Mouse (Mus musculus) MEL (cell line): ENCODE measurements at regions not wholly inside any gene's neighbourhood (a gene's known extent, or its start where the extent isn't known, plus 50 kb on each side); places are given as distances from the start of the nearest gene placed in this dataset.

Experiments
- DNase-seq: peaks from one replicate; pipeline ENCODE4 v3.0.0; 2011; ENCODE audit warnings: low read depth, low spot score
- H3K27ac ChIP-seq: 2 replicates; pipeline ENCODE4 v1.5.1; 2012; ENCODE audit warnings: low read depth, mild to moderate bottlenecking, control low read depth, low read length, moderate library complexity; ENCODE audit not compliant: control insufficient read depth
- H3K27me3 ChIP-seq, 2 experiments: fragments of 150-350 bp in 1 of 2; sonication (generic) in 1 of 2; 2 replicates each; pipeline ENCODE4 v1.6.1; 2012; ENCODE audit warnings: low read length in 2 of 2, mild to moderate bottlenecking in 2 of 2, improper control_type of control experiment in 1 of 2, moderate library complexity in 1 of 2; ENCODE audit not compliant: insufficient read depth in 2 of 2, control insufficient read depth in 1 of 2
- H3K36me3 ChIP-seq, 2 experiments: 2 replicates each; pipeline ENCODE4 v1.6.1; 2012 to 2014; ENCODE audit warnings: low read length in 2 of 2, improper control_type of control experiment in 1 of 2, inconsistent platforms in 1 of 2, mild to moderate bottlenecking in 1 of 2; ENCODE audit not compliant: insufficient read depth in 2 of 2, control insufficient read depth in 1 of 2
- H3K4me1 ChIP-seq, 2 experiments: fragments of 150-350 bp in 1 of 2; sonication (generic) in 1 of 2; 2 replicates each; pipeline ENCODE4 v1.6.1; 2012; ENCODE audit warnings: low read length in 2 of 2, improper control_type of control experiment in 1 of 2, mild to moderate bottlenecking in 1 of 2; ENCODE audit not compliant: insufficient read depth in 2 of 2, control insufficient read depth in 1 of 2
- H3K4me3 ChIP-seq, 2 experiments: fragments of 150-350 bp in 1 of 2; sonication (generic) in 1 of 2; 2 replicates each; pipeline ENCODE4 v1.5.1; 2012; ENCODE audit warnings: low read depth in 2 of 2, low read length in 2 of 2, mild to moderate bottlenecking in 2 of 2, moderate library complexity in 2 of 2, control low read depth in 1 of 2, improper control_type of control experiment in 1 of 2; ENCODE audit not compliant: control insufficient read depth in 1 of 2, insufficient read depth in 1 of 2
- H3K79me2 ChIP-seq: 2 replicates; pipeline ENCODE4 v1.6.1; 2012; ENCODE audit warnings: mild to moderate bottlenecking, low read length, moderate library complexity; ENCODE audit not compliant: control insufficient read depth, poor library complexity, insufficient read depth
- H3K9ac ChIP-seq: 2 replicates; pipeline ENCODE4 v1.6.1; 2012; ENCODE audit warnings: low read depth, mild to moderate bottlenecking, control low read depth, low read length, moderate library complexity; ENCODE audit not compliant: control insufficient read depth, poor library complexity, severe bottlenecking
- H3K9me3 ChIP-seq: fragments of 150-350 bp; sonication (generic); replicated peaks from 2 replicates; pipeline ENCODE4 v1.6.1; 2012; ENCODE audit warnings: mild to moderate bottlenecking, low read length, improper control_type of control experiment, moderate library complexity; ENCODE audit not compliant: insufficient read depth
- BHLHE40 ChIP-seq: IDR thresholded peaks from 2 replicates; pipeline ENCODE4 v1.6.1; 2012; ENCODE audit warnings: low read depth, mild to moderate bottlenecking, inconsistent platforms, low read length, improper control_type of control experiment, borderline replicate concordance
- CHD1 ChIP-seq: IDR thresholded peaks from 2 replicates; pipeline ENCODE4 v1.6.1; 2012; ENCODE audit warnings: low read depth, mild to moderate bottlenecking, inconsistent platforms, low read length, improper control_type of control experiment
- CHD2 ChIP-seq: IDR thresholded peaks from 2 replicates; pipeline ENCODE4 v1.6.1; 2011; ENCODE audit warnings: low read length, improper control_type of control experiment
- GATA1 ChIP-seq: IDR thresholded peaks from 2 replicates; pipeline ENCODE4 v1.6.1; 2011; ENCODE audit warnings: low read depth, low read length, improper control_type of control experiment
- JUND ChIP-seq: IDR thresholded peaks from 2 replicates; pipeline ENCODE4 v1.6.1; 2011; ENCODE audit warnings: low read depth, mild to moderate bottlenecking, improper control_type of control experiment, low read length
- MAX ChIP-seq: IDR thresholded peaks from 2 replicates; pipeline ENCODE4 v1.6.1; 2011; ENCODE audit warnings: low read length, improper control_type of control experiment
- MAZ ChIP-seq: IDR thresholded peaks from 2 replicates; pipeline ENCODE4 v1.6.1; 2012; ENCODE audit warnings: low read depth, mild to moderate bottlenecking, inconsistent platforms, low read length, improper control_type of control experiment
- MYB ChIP-seq: IDR thresholded peaks from 2 replicates; pipeline ENCODE4 v1.6.1; 2011; ENCODE audit warnings: mild to moderate bottlenecking, low read depth, low read length, improper control_type of control experiment
- NELFE ChIP-seq: IDR thresholded peaks from 2 replicates; pipeline ENCODE4 v1.6.1; 2011; ENCODE audit warnings: low read depth, low read length, improper control_type of control experiment
- NRF1 ChIP-seq: IDR thresholded peaks from 2 replicates; pipeline ENCODE4 v1.6.1; 2014; ENCODE audit warnings: low read depth, mild to moderate bottlenecking, inconsistent platforms, low read length, improper control_type of control experiment, moderate library complexity; ENCODE audit not compliant: poor library complexity, insufficient read depth, severe bottlenecking
- POLR2A ChIP-seq, 2 experiments: IDR thresholded peaks; 2 replicates each; pipeline ENCODE4 v1.6.1; 2011 to 2012; ENCODE audit warnings: low read length in 2 of 2, mild to moderate bottlenecking in 2 of 2, control low read depth in 1 of 2, improper control_type of control experiment in 1 of 2, low read depth in 1 of 2, moderate library complexity in 1 of 2; ENCODE audit not compliant: control insufficient read depth in 1 of 2, insufficient read depth in 1 of 2, poor library complexity in 1 of 2
- POLR2AphosphoS5 ChIP-seq: IDR thresholded peaks from 2 replicates; pipeline ENCODE4 v1.6.1; 2012; ENCODE audit warnings: low read depth, borderline replicate concordance, mild to moderate bottlenecking, inconsistent platforms, low read length, moderate library complexity, mixed read lengths
- RAD21 ChIP-seq: IDR thresholded peaks from 2 replicates; pipeline ENCODE4 v1.6.1; 2011; ENCODE audit warnings: mild to moderate bottlenecking, low read depth, low read length, improper control_type of control experiment
- SIN3A ChIP-seq: IDR thresholded peaks from 2 replicates; pipeline ENCODE4 v1.6.1; 2012; ENCODE audit warnings: low read length, improper control_type of control experiment, inconsistent platforms
- SMC3 ChIP-seq: IDR thresholded peaks from 2 replicates; pipeline ENCODE4 v1.6.1; 2011; ENCODE audit warnings: low read depth, low read length, improper control_type of control experiment
- TBP ChIP-seq: IDR thresholded peaks from 2 replicates; pipeline ENCODE4 v1.8.0; 2011; ENCODE audit warnings: low read depth, low read length, improper control_type of control experiment
- UBTF ChIP-seq: IDR thresholded peaks from 2 replicates; pipeline ENCODE4 v1.6.1; 2012; ENCODE audit warnings: low read depth, mild to moderate bottlenecking, inconsistent platforms, low read length, improper control_type of control experiment, moderate library complexity, borderline replicate concordance; ENCODE audit not compliant: insufficient read depth
- USF1 ChIP-seq: IDR thresholded peaks from 2 replicates; pipeline ENCODE4 v1.6.1; 2014; ENCODE audit warnings: low read depth, mild to moderate bottlenecking, inconsistent platforms, low read length, improper control_type of control experiment, moderate library complexity
- USF2 ChIP-seq, 2 experiments: IDR thresholded peaks; 2 replicates each; pipeline ENCODE4 v1.6.1; 2011 to 2012; ENCODE audit warnings: improper control_type of control experiment in 2 of 2, low read length in 2 of 2, borderline replicate concordance in 1 of 2, inconsistent platforms in 1 of 2, low read depth in 1 of 2, mild to moderate bottlenecking in 1 of 2; ENCODE audit not compliant: insufficient read depth in 1 of 2
- ZC3H11A ChIP-seq: IDR thresholded peaks from 2 replicates; pipeline ENCODE4 v1.6.1; 2012; ENCODE audit warnings: low read depth, mild to moderate bottlenecking, inconsistent platforms, low read length, improper control_type of control experiment
- ZMIZ1 ChIP-seq: IDR thresholded peaks from 2 replicates; pipeline ENCODE4 v1.6.1; 2012; ENCODE audit warnings: low read depth, mild to moderate bottlenecking, inconsistent platforms, low read length, improper control_type of control experiment, moderate library complexity
- ZNF384 ChIP-seq: IDR thresholded peaks from 2 replicates; pipeline ENCODE4 v1.6.1; 2012; ENCODE audit warnings: low read depth, mild to moderate bottlenecking, inconsistent platforms, low read length, improper control_type of control experiment

GRCm38 (mm10) chr8:80264915-80265314, 207.1 kb upstream of the Hhip start:
- H3K9me3 ChIP-seq = no peaks in the 10 kb centered on the region
- no peak overlapping the region for H3K27ac ChIP-seq
- H3K4me1 ChIP-seq = no peaks in the 10 kb centered on the region
- no peak overlapping the region for H3K9ac ChIP-seq
- no peak for DNase-seq
- no peaks in the 10 kb centered on the region for H3K27me3 ChIP-seq
- TF ChIP-seq TBP (no peak), MAZ (no peak), MAX (no peak)
- H3K36me3 ChIP-seq = no peaks in the 10 kb centered on the region
- H3K79me2 ChIP-seq = no peaks in the 10 kb centered on the region
- no peak overlapping the region for H3K4me3 ChIP-seq

GRCm38 (mm10) chr8:80263468-80263945, 205.7 kb upstream of the Hhip start:
- no peaks in the 10 kb centered on the region for H3K27me3 ChIP-seq
- H3K9me3 ChIP-seq = no peaks in the 10 kb centered on the region
- H3K9ac ChIP-seq = no peak overlapping the region
- H3K79me2 ChIP-seq = no peaks in the 10 kb centered on the region
- DNase-seq = no peak
- no peaks in the 10 kb centered on the region for H3K4me1 ChIP-seq
- no peak overlapping the region for H3K27ac ChIP-seq
- no peaks in the 10 kb centered on the region for H3K36me3 ChIP-seq
- no peak overlapping the region for H3K4me3 ChIP-seq
- TF ChIP-seq GATA1 = no peak
- TF ChIP-seq NRF1 = no peak
- no peak for TF ChIP-seq RAD21
- no peak for TF ChIP-seq CHD2
- TF ChIP-seq POLR2A (IDR thresholded peaks at IDR 0.05; ENCODE audit: control insufficient read depth in 1 of 2, insufficient read depth in 1 of 2, low read depth in 1 of 2, low read length in 2 of 2, poor library complexity in 1 of 2) = no peak
- TF ChIP-seq MYB = no peak
- TF ChIP-seq NELFE = no peak
- no peak for TF ChIP-seq ZC3H11A
- TF ChIP-seq, all 39 proteins: peak for 0

GRCm38 (mm10) chr8:80262911-80263310, 205.1 kb upstream of the Hhip start:
- Histone ChIP-seq H3K27ac (no peak overlapping the region), H3K9me3 (no peaks in the 10 kb centered on the region), H3K36me3 (no peaks in the 10 kb centered on the region), H3K4me1 (no peaks in the 10 kb centered on the region), H3K79me2 (no peaks in the 10 kb centered on the region), H3K27me3 (no peaks in the 10 kb centered on the region), H3K9ac (no peak overlapping the region), H3K4me3 (no peak overlapping the region)
- DNase-seq = no peak
- no peak for TF ChIP-seq ZNF384
- TF ChIP-seq CHD2 = no peak
- TF ChIP-seq MAZ = no peak

DNA sequence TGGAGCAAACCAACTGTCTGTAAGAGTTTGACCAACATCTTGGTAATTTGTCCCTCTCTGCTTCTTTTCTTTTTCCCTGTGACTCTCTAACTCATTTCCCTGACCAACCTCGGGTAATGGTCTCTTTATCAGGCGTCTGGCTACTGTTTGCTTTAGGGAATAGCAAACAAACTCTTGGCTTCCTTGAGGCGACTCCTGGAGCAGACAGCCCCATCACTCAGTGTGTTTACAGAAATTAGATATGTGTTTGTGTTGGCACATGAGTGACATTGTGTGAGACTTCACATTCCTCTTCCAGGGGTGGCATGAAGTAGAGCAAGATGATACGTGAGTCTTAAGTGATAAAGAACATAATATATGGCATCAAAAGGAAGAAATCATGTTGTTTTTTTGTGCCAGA, 195.7 kb upstream of the Hhip start:
- no peaks in the 10 kb centered on the region for H3K4me1 ChIP-seq
- H3K36me3 ChIP-seq = no peaks in the 10 kb centered on the region
- H3K27ac ChIP-seq = no peak overlapping the region
- no peak for DNase-seq
- H3K9me3 ChIP-seq = no peaks in the 10 kb centered on the region
- H3K79me2 ChIP-seq = no peaks in the 10 kb centered on the region
- H3K9ac ChIP-seq = no peak overlapping the region
- H3K4me3 ChIP-seq = no peak overlapping the region
- no peaks in the 10 kb centered on the region for H3K27me3 ChIP-seq
- TF ChIP-seq JUND (no peak), UBTF (no peak), NRF1 (no peak), RAD21 (no peak), CHD1 (no peak), ZMIZ1 (no peak), USF2 (IDR thresholded peaks at IDR 0.05; ENCODE audit: borderline replicate concordance in 1 of 2, insufficient read depth in 1 of 2, low read depth in 1 of 2, low read length in 2 of 2) (no peak), SIN3A (no peak), BHLHE40 (no peak), SMC3 (no peak), ZC3H11A (no peak), MYB (no peak), POLR2AphosphoS5 (no peak), USF1 (no peak)
